Mouse (Mus musculus) forebrain, embryonic 11.5 days (tissue): ENCODE measurements at regions not wholly inside any gene's neighbourhood (a gene's known extent, or its start where the extent isn't known, plus 50 kb on each side); places are given as distances from the start of the nearest gene placed in this dataset.

Source experiments
- ATAC-seq: fragments of 200-750 bp; cut with Nextera tagmentation; replicated peaks from 2 replicates; pipeline ENCODE4 v1.8.0; 2017; ENCODE audit warnings: moderate TSS enrichment; ENCODE audit not compliant: low FRiP score
- DNase-seq: peaks from one replicate; pipeline ENCODE4 v3.0.0-alpha.2; 2017; ENCODE audit warnings: low spot score
- H3K27ac ChIP-seq: fragments of 300-500 bp; sonication (generic); 2 replicates; pipeline ENCODE4 v1.5.1; 2014; ENCODE audit warnings: low read depth, low read length
- H3K27me3 ChIP-seq: fragments of 300-500 bp; sonication (generic); 2 replicates; pipeline ENCODE4 v1.6.1; 2014; ENCODE audit warnings: mild to moderate bottlenecking, low read length, mixed read lengths; ENCODE audit not compliant: control insufficient read depth, insufficient read depth
- H3K36me3 ChIP-seq: fragments of 300-500 bp; sonication (generic); 2 replicates; pipeline ENCODE4 v1.6.1; 2014; ENCODE audit warnings: mild to moderate bottlenecking, low read length, moderate library complexity, mixed read lengths; ENCODE audit not compliant: control insufficient read depth, insufficient read depth
- H3K4me1 ChIP-seq: fragments of 300-500 bp; sonication (generic); replicated peaks from 2 replicates; pipeline ENCODE4 v1.6.1; 2014; ENCODE audit warnings: low read length, mixed read lengths; ENCODE audit not compliant: control insufficient read depth, insufficient read depth
- H3K4me2 ChIP-seq: fragments of 300-500 bp; sonication (generic); 2 replicates; pipeline ENCODE4 v1.6.1; 2014; ENCODE audit warnings: low read depth, mild to moderate bottlenecking, low read length, moderate library complexity, mixed read lengths; ENCODE audit not compliant: severe bottlenecking
- H3K4me3 ChIP-seq: fragments of 300-500 bp; sonication (generic); 2 replicates; pipeline ENCODE4 v1.5.1; 2014; ENCODE audit warnings: low read depth, low read length
- H3K9ac ChIP-seq: fragments of 300-500 bp; sonication (generic); 2 replicates; pipeline ENCODE4 v1.6.1; 2014; ENCODE audit warnings: low read length
- H3K9me3 ChIP-seq: fragments of 300-500 bp; sonication (generic); 2 replicates; pipeline ENCODE4 v1.6.1; 2016; ENCODE audit warnings: low read length, mixed read lengths; ENCODE audit not compliant: control insufficient read depth
- WGBS: fragments of 180-500 bp; shearing (Covaris S2); extraction: QIAGEN DNeasy Blood & Tissue Kit; methylation state at CpG from one replicate; pipeline ENCODE4 v1.1.7; 2014; 5-methylcytosine and 5-hydroxymethylcytosine counted together

GRCm38 (mm10) chr11:113032487-113033228, 250.6 kb downstream of the Sox9 start:
- ATAC-seq (no peak), DNase-seq (no peak)
- no peak overlapping the region for H3K4me3 ChIP-seq
- H3K27me3 ChIP-seq, result no peaks in the 10 kb centered on the region
- H3K36me3 ChIP-seq, result no peaks in the 10 kb centered on the region
- no peaks in the 10 kb centered on the region for H3K4me1 ChIP-seq
- H3K4me2 ChIP-seq, result no peak overlapping the region
- WGBS, result 82% methylated on average over 8 of the region's 8 CpGs
- no peak overlapping the region for H3K27ac ChIP-seq
- H3K9me3 ChIP-seq, result no peaks in the 10 kb centered on the region
- H3K9ac ChIP-seq, result no peak overlapping the region

GRCm38 (mm10) chr11:113034911-113035310, 252.9 kb downstream of the Sox9 start:
- H3K4me2 ChIP-seq, result no peak overlapping the region
- H3K36me3 ChIP-seq, result no peaks in the 10 kb centered on the region
- WGBS, result 95% methylated on average over 13 of the region's 13 CpGs
- H3K9me3 ChIP-seq, result no peaks in the 10 kb centered on the region
- ATAC-seq (no peak), DNase-seq (no peak)
- H3K27me3 ChIP-seq, result no peaks in the 10 kb centered on the region
- H3K4me1 ChIP-seq, result no peaks in the 10 kb centered on the region
- no peak overlapping the region for H3K9ac ChIP-seq
- no peak overlapping the region for H3K27ac ChIP-seq
- H3K4me3 ChIP-seq, result no peak overlapping the region

DNA sequence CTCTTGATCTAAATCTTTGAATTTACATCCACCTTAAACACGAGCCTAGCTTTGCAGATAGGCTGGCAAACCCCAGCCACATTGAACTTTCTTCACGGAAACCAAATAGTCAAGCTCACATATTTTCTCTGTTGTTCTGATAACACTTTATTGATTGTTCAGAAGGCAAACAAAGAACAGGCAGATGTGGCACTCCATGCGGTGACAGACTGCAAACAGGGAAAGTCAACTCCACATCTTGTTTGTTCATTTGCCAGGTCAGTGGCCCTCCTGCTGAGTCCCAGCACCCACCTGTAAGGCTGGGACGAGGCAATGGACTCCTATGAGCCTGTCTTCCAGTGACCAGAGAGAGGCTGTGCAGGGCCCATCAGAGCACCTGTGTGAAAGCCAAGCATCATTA, 255.7 kb downstream of the Sox9 start:
- 83% methylated on average over 4 of the region's 4 CpGs for WGBS
- ATAC-seq (no peak), DNase-seq (no peak)
- no peak overlapping the region for H3K4me3 ChIP-seq
- H3K27ac ChIP-seq, result no peak overlapping the region
- no peak overlapping the region for H3K9ac ChIP-seq
- H3K9me3 ChIP-seq, result no peaks in the 10 kb centered on the region
- H3K4me2 ChIP-seq, result no peak overlapping the region
- H3K27me3 ChIP-seq, result no peaks in the 10 kb centered on the region
- no peaks in the 10 kb centered on the region for H3K36me3 ChIP-seq
- H3K4me1 ChIP-seq, result no peaks in the 10 kb centered on the region

DNA sequence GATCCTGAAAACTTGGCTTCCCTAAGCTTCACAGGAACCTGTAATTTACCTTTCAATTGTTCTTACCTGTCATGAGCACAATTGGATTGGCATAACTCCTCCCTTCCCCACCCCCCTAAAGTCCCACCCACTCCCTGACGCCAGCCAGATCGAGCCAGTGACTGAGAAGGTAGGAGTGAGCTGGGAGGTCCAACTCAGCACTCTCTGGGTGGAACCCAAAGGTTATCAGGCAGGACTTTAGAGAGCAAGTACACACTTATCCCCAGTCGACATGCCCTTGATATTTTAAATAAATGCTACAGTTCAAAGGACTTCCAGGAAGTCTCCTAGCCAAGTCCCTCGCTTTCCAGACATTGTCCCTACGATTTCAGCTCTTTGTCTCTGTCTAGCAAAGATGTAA, 260.7 kb downstream of the Sox9 start:
- Histone ChIP-seq H3K4me3 (no peak overlapping the region), H3K27me3 (no peaks in the 10 kb centered on the region), H3K27ac (no peak overlapping the region), H3K4me1 (peaks cover 13% of the 10 kb centered on the region), H3K36me3 (no peaks in the 10 kb centered on the region), H3K9ac (no peak overlapping the region), H3K4me2 (no peak overlapping the region), H3K9me3 (no peaks in the 10 kb centered on the region)
- DNase-seq, result no peak
- ATAC-seq, result no peak
- WGBS, result 53% methylated on average over 5 of the region's 5 CpGs

- peak overlapping the region; percentile 31; the same call in 1 of the 2 replicates for H3K27ac ChIP-seq
- ATAC-seq (peak; percentile 86), DNase-seq (peak; percentile 85)
- no peaks in the 10 kb centered on the region for H3K9me3 ChIP-seq
- H3K4me2 ChIP-seq, result peak overlapping the region; percentile 28; the same call in 1 of the 2 replicates
- H3K9ac ChIP-seq, result no peak overlapping the region
- WGBS, result 26% methylated on average over 20 of the region's 20 CpGs
- H3K27me3 ChIP-seq, result no peaks in the 10 kb centered on the region
- H3K4me3 ChIP-seq, result no peak overlapping the region
- H3K4me1 ChIP-seq, result peaks cover 13% of the 10 kb centered on the region
- no peaks in the 10 kb centered on the region for H3K36me3 ChIP-seq
Measured at GRCm38 (mm10) chr11:113046200-113047051, 264.4 kb downstream of the Sox9 start.

- no peak for ATAC-seq
- no peak overlapping the region for H3K9ac ChIP-seq
- no peak for DNase-seq
- H3K4me3 ChIP-seq, result no peak overlapping the region
- no peak overlapping the region for H3K27ac ChIP-seq
- no peaks in the 10 kb centered on the region for H3K27me3 ChIP-seq
- no peaks in the 10 kb centered on the region for H3K36me3 ChIP-seq
- 89% methylated on average over 7 of the region's 7 CpGs for WGBS
- no peaks in the 10 kb centered on the region for H3K9me3 ChIP-seq
- peaks cover 13% of the 10 kb centered on the region for H3K4me1 ChIP-seq
- no peak overlapping the region for H3K4me2 ChIP-seq
Measured at GRCm38 (mm10) chr11:113048158-113048557, 266.1 kb downstream of the Sox9 start.

- no peaks in the 10 kb centered on the region for H3K27me3 ChIP-seq
- peaks cover 13% of the 10 kb centered on the region for H3K4me1 ChIP-seq
- ATAC-seq (no peak), DNase-seq (no peak)
- no peak overlapping the region for H3K4me2 ChIP-seq
- H3K9me3 ChIP-seq, result no peaks in the 10 kb centered on the region
- H3K36me3 ChIP-seq, result no peaks in the 10 kb centered on the region
- H3K4me3 ChIP-seq, result no peak overlapping the region
- H3K27ac ChIP-seq, result no peak overlapping the region
- no peak overlapping the region for H3K9ac ChIP-seq
- 56% methylated on average over 8 of the region's 8 CpGs for WGBS
Measured at GRCm38 (mm10) chr11:113049593-113049992, 267.6 kb downstream of the Sox9 start.

- ATAC-seq (no peak), DNase-seq (no peak)
- WGBS, result 95% methylated on average over 11 of the region's 11 CpGs
Measured at GRCm38 (mm10) chr11:113052536-113052935, 270.5 kb downstream of the Sox9 start.

More at GRCm38 (mm10) chr11:113052536-113052935, 270.5 kb downstream of the Sox9 start:
- no peaks in the 10 kb centered on the region for H3K36me3 ChIP-seq
- H3K27me3 ChIP-seq, result no peaks in the 10 kb centered on the region
- no peak overlapping the region for H3K27ac ChIP-seq
- peaks cover 9% of the 10 kb centered on the region for H3K4me1 ChIP-seq
- H3K9me3 ChIP-seq, result no peaks in the 10 kb centered on the region
- H3K4me3 ChIP-seq, result no peak overlapping the region
- no peak overlapping the region for H3K4me2 ChIP-seq
- H3K9ac ChIP-seq, result no peak overlapping the region
